Mouse (Mus musculus) ovary, postnatal 36 days (tissue): Measurements from ENCODE around the gene Uba52.

Experiments used
- DNase-seq: peaks from one replicate; pipeline ENCODE4 v3.0.0; 2022; ENCODE audit warnings: low spot score, mixed read lengths

The Uba52 gene

DNA sequence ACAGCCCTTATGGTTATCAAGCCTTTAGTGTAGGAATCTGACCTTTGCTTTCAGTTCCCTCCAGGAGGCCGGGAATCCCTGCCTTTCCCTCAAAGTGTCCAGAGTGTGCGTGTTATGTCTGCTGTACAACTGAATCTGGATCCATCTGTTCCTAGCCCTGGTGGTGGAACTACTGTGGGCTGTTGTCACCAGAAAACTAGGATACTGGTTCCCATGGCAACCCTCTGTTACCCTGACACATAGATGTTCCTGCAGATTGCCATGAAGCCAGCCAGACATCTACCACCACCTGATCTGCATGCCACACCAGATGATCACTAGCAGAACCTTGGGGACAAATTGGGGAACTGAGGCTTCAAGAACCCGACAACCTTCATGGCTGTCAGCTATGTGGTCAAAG lies 28.7 kb downstream of the Uba52 start:
- no peak for DNase-seq

DNA sequence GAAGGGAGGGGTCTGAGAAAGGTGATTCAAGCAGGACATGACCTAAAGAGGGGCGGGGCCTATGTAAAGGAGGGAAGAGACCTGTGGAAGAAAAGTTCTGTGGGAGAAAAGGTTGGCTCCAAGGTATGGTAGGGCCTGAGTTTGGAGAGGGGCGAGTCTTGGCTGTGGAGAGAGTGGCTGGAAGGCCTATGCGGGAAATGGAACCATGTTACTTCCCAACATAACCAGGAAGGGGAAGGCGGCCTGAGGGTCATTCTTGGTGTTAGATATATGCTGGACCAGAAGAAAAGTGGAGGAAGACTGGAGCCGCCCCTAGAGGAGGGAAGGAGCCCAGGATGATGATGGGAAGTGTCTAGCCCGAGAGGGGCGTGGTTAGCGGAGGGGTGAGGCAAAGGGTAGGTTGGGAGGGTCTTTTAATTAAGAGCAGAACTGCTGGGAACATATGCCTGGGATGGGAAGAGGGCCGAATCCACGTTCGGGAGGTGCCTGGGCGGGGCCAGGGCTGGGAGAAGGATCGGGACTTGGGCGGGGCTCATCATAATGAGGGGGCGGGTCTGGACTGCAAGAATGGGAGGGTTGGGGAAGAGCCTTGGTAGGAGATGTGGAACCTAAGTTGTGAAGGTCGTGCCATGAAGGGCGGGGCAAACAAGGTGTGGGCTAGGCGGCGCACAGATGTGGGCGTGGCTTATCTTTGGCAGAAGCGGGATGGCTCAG lies 33.2 kb downstream of the Uba52 start:
- DNase-seq: no peak

DNA sequence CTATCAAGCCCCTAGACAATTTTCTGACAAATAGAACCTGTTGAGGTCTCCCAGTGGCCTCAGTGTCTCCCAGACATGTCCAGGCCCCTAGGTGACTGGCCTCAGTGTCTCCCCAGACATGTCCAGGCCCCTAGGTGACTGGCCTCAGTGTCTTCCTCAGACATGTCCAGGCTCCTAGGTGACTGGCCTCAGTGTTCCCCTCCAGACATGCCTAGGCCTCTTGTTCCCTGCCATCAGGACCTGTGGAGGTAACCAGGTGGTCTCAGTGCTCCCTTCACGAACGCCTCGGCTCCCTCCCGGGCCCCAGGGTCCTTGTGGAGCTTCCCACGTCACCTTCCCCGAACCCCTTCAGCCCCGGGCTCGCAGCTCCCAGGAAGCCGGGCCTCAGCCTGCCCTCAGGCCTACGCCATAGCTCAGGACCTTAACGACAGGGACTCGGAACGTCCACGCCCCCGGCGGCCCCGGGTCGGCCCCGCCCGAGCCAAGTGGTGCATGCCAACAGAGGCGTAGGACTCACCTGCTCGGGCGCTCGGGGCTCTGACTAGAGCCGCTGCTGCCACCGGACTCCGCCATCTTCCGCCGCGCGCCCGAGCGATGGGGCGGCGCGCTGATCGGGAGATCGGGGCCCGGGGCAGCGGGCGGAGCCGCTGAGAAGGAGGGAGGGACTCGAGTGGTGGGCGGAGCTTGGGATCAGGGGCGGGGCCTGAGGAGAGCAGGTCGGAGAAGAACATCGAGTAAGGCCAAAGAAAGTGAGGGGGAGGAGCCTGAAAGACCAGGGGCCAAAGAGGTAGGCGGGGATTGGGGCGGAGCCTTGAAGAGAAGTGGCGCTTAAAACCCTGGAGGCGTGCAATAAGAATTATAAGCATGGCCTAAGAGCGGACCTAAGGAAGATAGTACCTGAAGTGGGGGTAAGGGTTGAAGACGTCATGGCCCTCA lies 34.0 kb downstream of the Uba52 start, which contains the start of gene Klhl26:
TSS of gene Klhl26 (minus strand) at position 636 of the 936 bp plus-strand sequence.
- DNase-seq: peak; percentile 97

DNA sequence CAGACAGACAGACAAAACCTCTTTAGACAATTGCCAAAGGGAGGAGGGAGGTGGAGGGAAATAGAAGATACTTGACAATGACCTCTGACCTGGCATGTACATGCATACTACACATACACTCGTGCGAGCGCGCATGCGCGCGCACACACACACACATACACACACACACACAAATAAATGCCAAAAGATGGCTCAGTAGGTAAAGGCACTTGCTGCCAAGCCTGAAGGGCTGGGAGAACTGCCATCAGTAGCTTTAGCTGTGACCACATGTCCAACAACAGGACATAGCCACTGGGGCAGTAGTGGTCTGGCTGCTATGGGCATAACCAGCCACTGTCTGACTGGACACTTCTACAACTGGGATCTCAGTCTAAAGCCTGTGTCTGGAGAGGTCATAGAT lies 38.7 kb downstream of the Uba52 start:
- no peak for DNase-seq

DNA sequence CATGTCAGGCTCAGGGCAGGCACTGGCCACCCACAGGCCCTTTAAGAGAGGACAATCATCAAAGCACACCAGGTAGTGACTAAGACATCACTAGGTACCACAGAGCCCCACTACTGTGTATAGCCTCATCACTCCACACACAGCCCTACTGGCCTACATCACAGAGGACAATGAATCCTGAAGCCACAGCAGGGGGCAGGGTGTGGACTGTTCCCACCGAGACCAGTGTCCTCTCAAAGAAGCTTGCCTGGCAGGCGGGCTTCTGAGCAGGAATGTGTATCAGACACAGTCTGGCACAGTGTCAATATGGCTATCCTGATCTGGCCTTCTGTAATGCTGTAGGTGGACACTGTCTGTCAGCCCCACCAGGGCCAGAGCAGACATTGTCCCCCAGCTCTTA lies 40.7 kb downstream of the Uba52 start:
- DNase-seq: no peak

DNA sequence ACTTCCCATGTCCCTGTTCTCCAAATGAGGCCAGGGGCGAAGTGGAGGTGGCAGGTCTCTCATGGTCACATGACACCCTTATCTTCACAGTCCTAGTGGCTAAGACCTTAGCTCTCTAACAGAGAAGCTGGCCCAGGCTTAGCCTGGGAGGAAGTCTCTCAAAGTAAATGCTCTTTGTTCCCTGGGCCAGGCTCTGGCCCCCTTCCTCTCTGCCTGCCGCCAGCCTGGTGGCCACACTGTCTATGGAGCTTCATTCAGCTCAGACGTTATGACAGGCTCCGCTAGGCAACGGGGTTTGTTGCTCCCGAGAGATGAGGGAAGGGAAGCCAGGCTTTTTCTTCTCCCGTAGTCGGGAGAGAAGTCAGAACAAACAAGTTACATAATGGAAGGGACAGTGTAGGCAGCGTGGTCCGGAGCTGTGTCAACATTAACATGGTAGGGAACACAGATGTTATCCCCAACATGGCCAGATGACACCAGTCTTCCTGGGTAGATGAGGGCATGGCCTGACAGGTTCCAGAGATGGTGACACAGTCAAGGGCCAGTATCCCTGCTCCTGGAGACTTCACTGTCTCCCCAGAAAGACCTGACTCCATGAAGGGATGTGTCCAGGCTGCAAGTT lies 41.2 kb downstream of the Uba52 start:
- no peak for DNase-seq

DNA sequence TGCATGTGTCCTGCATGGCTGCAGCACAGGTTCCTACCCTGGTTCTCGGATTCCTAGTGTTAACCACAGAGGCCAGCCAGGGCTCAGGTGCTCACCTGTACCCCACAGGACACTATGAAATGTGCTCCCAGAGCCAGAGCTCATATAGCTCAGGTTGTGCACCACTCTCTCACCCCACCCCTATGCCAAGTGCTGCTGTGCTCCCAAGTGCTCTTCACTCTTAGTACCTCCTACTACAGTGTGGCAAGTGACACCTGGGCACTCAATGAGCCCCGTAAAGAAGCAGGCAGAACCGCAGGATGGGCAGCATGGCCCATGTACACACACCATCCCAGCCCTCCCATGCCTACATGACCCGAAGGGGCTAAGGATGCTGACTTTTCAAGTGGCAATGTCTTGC lies 41.9 kb downstream of the Uba52 start:
- DNase-seq: no peak

DNA sequence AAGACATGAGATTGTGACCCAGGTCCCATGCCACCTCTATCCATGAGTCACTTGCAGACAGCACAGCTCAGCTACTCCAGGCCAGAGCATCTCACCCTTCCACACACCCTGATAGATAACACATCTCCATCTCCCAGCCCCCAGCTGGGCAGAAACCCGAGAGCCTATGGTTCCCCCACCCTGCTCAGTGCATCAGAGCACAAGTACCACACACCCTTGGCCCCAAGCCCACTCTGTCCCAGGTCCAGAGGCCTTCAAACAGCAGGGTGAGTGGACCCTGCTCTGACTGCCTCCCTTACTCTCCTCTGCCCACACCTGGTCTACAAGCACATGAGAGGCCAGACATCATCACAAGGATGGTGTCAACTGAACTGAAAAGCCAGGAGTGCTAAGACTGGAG lies 42.7 kb downstream of the Uba52 start:
- DNase-seq: no peak

DNA sequence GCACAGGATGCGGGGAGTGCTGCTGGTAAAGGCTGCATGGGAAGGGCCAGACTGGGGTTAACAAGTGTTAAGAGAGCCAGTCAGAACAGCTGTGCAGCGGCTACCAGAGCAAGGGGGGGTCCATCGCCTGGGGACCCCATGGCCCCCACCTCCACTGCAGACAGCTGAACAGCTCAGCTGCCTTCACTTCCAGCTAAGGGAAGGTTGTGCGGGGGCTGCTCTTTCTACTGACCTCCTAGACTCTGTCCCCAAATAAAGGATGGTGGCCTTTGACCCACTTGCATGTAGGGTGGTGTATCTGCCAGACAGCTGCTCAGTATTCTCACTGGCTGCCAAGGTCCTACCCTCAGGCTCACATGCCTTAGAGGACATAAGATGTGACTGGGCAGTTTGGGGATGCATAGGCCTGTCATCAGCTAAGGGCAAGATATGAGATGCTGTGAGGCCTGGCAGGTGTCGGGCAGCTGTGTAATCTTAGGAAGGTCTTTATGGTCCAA lies 43.3 kb downstream of the Uba52 start:
- DNase-seq: no peak

DNA sequence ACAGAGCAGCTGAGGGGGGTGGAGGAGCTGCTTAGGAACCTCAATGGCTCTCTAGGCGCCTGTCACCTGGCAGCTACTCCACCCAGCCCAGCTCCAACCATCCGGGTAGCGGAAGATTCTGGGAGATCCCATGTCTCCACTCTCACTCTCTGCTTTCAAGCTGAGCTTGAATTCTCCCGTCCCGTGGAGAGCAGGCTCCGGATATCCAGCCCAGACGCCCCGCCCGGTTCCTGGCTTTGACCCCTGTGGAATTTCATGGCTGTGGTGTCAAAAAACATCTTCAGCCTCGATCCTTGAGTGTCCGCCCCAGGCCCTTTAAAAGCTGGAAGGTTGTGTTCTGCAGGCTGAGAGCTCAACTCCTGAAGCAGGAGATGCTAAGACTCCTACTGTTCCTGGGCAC lies 43.8 kb downstream of the Uba52 start:
- DNase-seq: no peak

DNA sequence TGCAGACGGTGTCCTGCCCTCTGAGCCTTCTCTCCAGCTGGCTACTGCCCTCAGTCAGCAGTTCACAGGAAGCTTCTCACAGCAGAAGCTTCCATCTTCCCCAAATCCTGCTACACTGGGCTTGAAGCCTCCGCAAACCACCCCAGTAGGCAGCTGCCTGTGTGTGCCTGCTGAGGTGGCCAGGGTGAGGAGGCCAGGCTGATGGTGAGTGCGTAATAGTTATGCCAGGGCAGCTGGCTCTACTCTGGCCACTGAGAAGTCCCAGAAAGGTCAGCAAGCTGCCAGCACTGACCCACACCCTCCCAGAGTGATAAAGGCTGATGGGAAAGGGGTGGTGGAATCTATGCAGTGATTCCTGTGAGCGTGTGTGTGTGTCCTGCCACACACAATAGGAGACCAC lies 44.3 kb downstream of the Uba52 start:
- no peak for DNase-seq

DNA sequence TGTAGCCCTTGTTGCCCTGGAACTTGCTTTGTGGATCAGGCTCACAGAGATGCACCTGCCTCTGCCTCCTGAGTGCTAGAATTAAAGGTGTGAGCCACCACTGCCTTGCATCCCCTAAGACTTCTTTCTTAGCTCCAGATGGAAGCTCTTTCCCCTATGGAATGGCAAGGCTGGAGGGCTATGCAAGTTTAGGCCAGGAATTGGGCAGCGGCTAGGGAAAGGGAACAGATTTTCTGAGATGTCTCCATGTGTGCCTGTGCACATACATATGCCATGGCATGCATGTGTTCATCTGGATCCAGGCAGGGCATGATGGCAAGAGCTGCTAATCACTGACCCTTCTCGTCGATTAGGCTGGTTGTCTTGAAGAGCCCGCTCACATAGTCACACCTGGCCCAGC lies 44.9 kb downstream of the Uba52 start:
- no peak for DNase-seq

DNA sequence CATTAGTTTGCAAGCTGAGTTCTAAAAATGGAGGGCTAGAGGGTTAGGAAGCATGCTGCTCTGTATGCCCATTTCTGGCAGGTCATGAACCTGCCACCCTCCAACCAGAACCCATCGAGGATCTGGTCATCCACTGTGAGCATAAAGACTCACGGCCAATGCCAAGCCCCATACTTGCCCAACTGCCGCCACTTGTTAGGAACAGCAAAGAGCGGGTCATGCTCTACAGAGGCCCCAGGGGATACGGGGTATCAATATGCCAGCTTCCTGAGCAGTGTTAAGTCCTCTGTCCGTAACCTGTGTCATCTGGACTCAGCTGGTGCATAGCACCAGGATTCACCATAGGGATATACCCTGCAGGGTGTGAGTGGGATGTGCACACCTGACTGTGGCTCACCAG lies 46.4 kb downstream of the Uba52 start:
- no peak for DNase-seq

DNA sequence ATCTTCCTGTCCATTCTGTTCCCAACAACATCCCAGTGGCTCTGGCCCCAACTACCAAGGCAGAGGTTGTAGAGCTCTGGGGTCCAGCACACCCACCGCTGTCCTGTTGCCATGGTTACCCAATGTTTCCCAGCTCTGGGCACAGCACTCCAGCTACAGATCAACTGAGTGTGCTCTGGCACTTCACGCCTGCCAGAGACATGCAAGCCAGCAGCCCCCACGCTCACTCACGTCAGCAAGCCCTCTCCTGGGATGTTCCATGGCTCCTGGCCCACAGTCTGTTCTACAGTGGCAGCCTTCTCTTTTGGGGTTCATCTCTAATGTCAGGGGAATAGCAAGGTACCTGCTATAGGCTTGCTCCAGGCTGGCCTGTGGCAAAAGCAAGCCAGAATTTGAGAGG lies 47.3 kb downstream of the Uba52 start:
- DNase-seq: no peak

DNA sequence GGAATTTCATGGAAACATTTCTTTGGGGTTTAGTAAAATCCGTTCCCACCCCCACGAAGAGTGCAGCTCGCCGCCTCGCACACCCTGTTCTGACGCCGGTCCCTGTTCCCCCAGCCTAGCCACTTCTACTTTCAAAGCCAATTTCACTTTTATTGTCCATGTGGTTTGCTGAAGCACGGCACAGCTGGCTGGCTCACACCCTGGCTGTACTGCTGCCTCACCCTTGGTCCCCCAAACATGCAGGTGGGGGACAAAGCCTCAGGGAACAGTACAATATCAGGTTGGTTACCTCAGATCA lies 48.1 kb downstream of the Uba52 start:
- no peak for DNase-seq

DNA sequence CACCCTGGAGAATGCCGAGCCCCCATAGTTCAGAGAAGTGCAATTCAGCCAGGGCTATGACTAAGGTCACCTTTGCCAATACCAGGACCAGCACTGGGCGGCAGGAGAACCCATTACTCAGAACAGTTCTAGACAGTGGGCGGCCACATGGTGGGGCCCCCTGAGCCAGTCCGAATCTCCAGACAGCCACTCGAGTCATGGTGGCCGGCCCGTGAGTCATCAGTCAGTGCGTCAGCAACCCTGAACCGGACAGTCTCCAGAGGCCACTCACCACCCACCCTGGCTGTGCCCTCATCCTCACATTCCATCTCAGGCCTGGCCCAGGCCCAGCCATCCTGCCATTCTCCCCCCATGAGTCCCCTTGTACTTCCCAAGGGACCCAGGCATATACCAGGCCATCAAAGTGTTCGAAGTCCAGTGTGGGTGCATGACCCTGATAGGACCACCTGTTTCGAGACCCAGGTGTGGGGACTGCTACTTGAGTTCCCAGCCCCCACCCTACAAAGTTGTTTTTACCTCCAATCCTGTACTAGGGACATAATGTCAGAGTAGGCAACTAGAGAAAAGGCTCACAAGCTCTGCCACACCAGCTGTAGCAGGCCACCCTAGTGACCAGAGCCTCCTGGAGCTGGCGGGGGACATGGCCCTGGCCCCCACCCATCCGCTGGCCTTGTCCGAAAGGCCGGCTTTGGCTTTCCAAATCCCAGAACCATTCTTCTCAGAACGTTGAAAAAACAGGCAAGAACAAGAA lies 48.7 kb downstream of the Uba52 start:
- no peak for DNase-seq

DNA sequence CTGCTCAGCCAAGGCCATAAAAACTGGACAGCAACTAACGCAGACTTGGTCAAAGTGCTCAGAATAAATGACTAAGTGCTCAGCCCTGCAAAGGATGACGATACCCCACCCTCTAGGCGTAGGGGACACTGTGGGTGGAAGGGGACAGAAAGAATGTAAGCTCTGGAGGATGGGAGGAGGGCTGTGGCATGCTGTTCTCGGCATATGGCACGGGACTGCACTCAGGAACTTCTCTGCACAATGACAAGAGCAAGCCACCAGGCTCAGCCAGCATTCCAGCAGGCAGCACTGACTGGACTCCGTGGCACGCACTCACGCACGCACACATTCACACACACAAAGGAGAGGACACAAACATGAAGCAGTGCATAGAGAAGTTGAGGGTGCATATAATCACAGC lies 50.0 kb downstream of the Uba52 start:
- DNase-seq: no peak

DNA sequence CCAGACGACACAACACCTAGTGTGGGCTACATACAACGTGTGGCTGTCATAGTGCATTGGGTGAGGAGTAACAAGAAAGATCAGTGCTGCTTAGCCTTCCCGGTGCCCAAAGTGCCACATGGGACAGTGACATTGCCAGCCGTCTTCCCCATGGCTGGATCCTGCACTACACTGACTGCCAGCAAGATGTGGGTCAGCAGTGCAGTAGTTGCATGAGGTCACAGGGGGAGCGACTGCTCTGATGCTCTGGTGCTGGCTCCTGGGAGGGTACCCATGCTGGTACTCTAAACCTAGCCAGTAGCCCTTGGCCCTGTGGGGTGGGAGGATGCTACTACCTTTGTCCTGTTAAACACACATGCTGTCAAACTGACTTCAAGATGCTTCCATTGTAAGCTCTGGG lies 50.4 kb downstream of the Uba52 start:
- DNase-seq: no peak

DNA sequence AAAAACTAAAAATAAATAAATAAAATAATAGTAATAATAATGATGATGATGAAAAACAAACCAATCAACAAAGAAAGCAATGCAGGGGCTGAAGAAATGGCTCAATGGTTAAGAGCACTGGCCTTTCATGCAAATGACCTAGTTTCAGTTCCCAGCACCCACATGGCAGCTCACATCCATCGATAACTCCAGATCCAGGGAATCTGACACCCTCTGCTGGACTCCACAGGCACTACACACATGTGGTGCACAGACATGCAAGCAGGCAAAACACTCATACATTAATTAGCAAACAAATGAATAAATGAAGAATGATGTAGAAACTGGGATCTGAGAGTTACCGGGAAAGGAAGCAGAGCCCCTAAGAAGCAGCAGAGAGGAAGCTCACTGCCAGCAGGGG lies 51.0 kb downstream of the Uba52 start:
- DNase-seq: no peak

DNA sequence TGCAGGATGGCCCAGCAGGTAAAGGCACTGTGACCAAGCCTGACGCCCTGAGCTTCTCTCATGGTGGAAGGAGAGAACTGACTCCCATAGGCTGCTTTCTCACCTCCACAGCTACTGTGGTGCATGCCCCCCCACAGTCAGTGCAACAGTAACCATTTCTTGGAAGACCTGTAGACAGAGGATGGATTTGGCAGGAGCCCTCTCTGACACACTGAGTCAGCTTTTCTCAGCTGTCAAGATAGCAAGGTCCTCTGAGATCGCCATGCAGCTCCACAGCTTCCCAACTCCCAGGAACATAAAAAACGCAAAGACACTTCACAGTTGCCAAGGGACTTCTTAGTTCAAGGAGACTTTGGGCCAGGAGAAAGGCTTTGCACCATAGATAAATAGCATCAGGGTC lies 52.1 kb downstream of the Uba52 start:
- no peak for DNase-seq
